Mouse (Mus musculus): ENCODE data around the gene Ciapin1.

Gene Ciapin1

GRCm38 (mm10) chr8:94780491-94781154 lies 57.5 kb downstream of the Ciapin1 start:
- DNase-seq (ENCODE audit: low spot score in 2 of 2), result no peak

- no peak for DNase-seq (ENCODE audit: low spot score in 2 of 2)
Observed at GRCm38 (mm10) chr8:94779534-94780294, 58.4 kb downstream of the Ciapin1 start.

- no peak for DNase-seq (ENCODE audit: low spot score in 2 of 2)
Observed at GRCm38 (mm10) chr8:94778895-94779533, 59.1 kb downstream of the Ciapin1 start.

- no peak for DNase-seq (ENCODE audit: low spot score in 2 of 2)
Observed at GRCm38 (mm10) chr8:94778473-94778872, 59.7 kb downstream of the Ciapin1 start.

- DNase-seq (ENCODE audit: low spot score in 2 of 2), result no peak
Observed at GRCm38 (mm10) chr8:94778036-94778435, 60.1 kb downstream of the Ciapin1 start.

- DNase-seq (ENCODE audit: low spot score in 2 of 2), result no peak
Observed at GRCm38 (mm10) chr8:94776346-94776745, 61.8 kb downstream of the Ciapin1 start.

- DNase-seq (ENCODE audit: low spot score in 2 of 2), result no peak
Observed at GRCm38 (mm10) chr8:94774601-94775000, 63.6 kb downstream of the Ciapin1 start.

GRCm38 (mm10) chr8:94773700-94774171 lies 64.4 kb downstream of the Ciapin1 start:
- DNase-seq (ENCODE audit: low spot score in 2 of 2), result no peak

- DNase-seq (ENCODE audit: low spot score in 2 of 2), result no peak
Observed at GRCm38 (mm10) chr8:94773048-94773447, 65.1 kb downstream of the Ciapin1 start.

GRCm38 (mm10) chr8:94771941-94772670 lies 66.1 kb downstream of the Ciapin1 start, which contains the start of gene Cx3cl1:
TSS of gene Cx3cl1 (plus strand) at chr8:94772009.
- no peak for DNase-seq (ENCODE audit: low spot score in 2 of 2)

GRCm38 (mm10) chr8:94770945-94771344 lies 67.2 kb downstream of the Ciapin1 start:
- no peak for DNase-seq (ENCODE audit: low spot score in 2 of 2)
